Mouse (Mus musculus): ENCODE measurements around the gene Poll.

GRCm38 (mm10) chr19:45591704-45592103 lies 31.4 kb upstream of the Poll start:
- TF ChIP-seq MEF2A (IDR thresholded peaks at IDR 0.05; ENCODE audit: borderline replicate concordance, low read depth, low read length) = no peak
- TF ChIP-seq CTCF (conservative IDR thresholded peaks at IDR 0.05 in 1 of 2, IDR thresholded peaks at IDR 0.05 in 1 of 2; ENCODE audit: low read depth in 2 of 2, low read length in 2 of 2) = no peak
- TF ChIP-seq POLR2A (IDR thresholded peaks at IDR 0.05; ENCODE audit: low read depth, low read length) = no peak
- TF ChIP-seq HCFC1 (IDR thresholded peaks at IDR 0.05; ENCODE audit: low read depth, low read length) = no peak
- TF ChIP-seq USF1 (IDR thresholded peaks at IDR 0.05; ENCODE audit: low read depth, low read length) = no peak
- TF ChIP-seq TCF12 (IDR thresholded peaks at IDR 0.05; ENCODE audit: low read depth, low read length) = no peak
- no peak for TF ChIP-seq EP300 (IDR thresholded peaks at IDR 0.05; ENCODE audit: low read length)
- TF ChIP-seq MXI1 (IDR thresholded peaks at IDR 0.05; ENCODE audit: low read depth, low read length) = no peak
- TF ChIP-seq NRF1 (IDR thresholded peaks at IDR 0.05; ENCODE audit: low read depth, low read length) = no peak
- no peak for TF ChIP-seq USF2 (conservative IDR thresholded peaks at IDR 0.05; ENCODE audit: low read depth, low read length)
- no peak for TF ChIP-seq CHD2 (IDR thresholded peaks at IDR 0.05; ENCODE audit: low read length)
- no peak for TF ChIP-seq MAX (IDR thresholded peaks at IDR 0.05; ENCODE audit: low read length)
- no peak for TF ChIP-seq IRF4 (IDR thresholded peaks at IDR 0.05; ENCODE audit: low read depth, low read length)
- TF ChIP-seq GABPA (IDR thresholded peaks at IDR 0.05; ENCODE audit: insufficient replicate concordance, low read depth, low read length) = no peak
